Mouse (Mus musculus) hindbrain, embryonic 11.5 days (tissue): ENCODE measurements around the gene Aif1. TPM values are rescaled to one million over a fixed set of nuclear protein-coding genes. Genes with fewer than 3 reads are reported as not detected.

Experiments used
- ATAC-seq: fragments of 200-750 bp; cut with Nextera tagmentation; 2 replicates; pipeline ENCODE4 v1.8.0; 2017; ENCODE audit warnings: mild to moderate bottlenecking, moderate TSS enrichment, moderate library complexity; ENCODE audit not compliant: low FRiP score
- DNase-seq: peaks from one replicate; pipeline ENCODE4 v3.0.0-alpha.2; 2015; ENCODE audit warnings: low spot score
- H3K27ac ChIP-seq: fragments of 300-500 bp; sonication (generic); 2 replicates; pipeline ENCODE4 v1.5.1; 2014; ENCODE audit warnings: mild to moderate bottlenecking, low read depth, low read length
- H3K27me3 ChIP-seq: fragments of 300-500 bp; sonication (generic); 2 replicates; pipeline ENCODE4 v1.6.1; 2014; ENCODE audit warnings: mild to moderate bottlenecking, low read length, moderate library complexity, mixed read lengths; ENCODE audit not compliant: control insufficient read depth, insufficient read depth
- H3K36me3 ChIP-seq: fragments of 300-500 bp; sonication (generic); 2 replicates; pipeline ENCODE4 v1.6.1; 2014; ENCODE audit warnings: mild to moderate bottlenecking, low read length, moderate library complexity, mixed read lengths; ENCODE audit not compliant: control insufficient read depth, insufficient read depth
- H3K4me1 ChIP-seq: fragments of 300-500 bp; sonication (generic); replicated peaks from 2 replicates; pipeline ENCODE4 v1.6.1; 2014; ENCODE audit warnings: low read length, mixed read lengths; ENCODE audit not compliant: control insufficient read depth, insufficient read depth
- H3K4me2 ChIP-seq: fragments of 300-500 bp; sonication (generic); replicated peaks from 2 replicates; pipeline ENCODE4 v1.6.1; 2014; ENCODE audit warnings: mild to moderate bottlenecking, low read depth, low read length
- H3K4me3 ChIP-seq: fragments of 300-500 bp; sonication (generic); 2 replicates; pipeline ENCODE4 v1.5.1; 2014; ENCODE audit warnings: low read depth, low read length
- H3K9ac ChIP-seq: fragments of 300-500 bp; sonication (generic); 2 replicates; pipeline ENCODE4 v1.6.1; 2014; ENCODE audit warnings: low read depth, low read length
- H3K9me3 ChIP-seq: fragments of 300-500 bp; sonication (generic); 2 replicates; pipeline ENCODE4 v1.6.1; 2016; ENCODE audit warnings: low read length; ENCODE audit not compliant: control insufficient read depth
- WGBS: fragments of 180-500 bp; shearing (Covaris S2); extraction: QIAGEN DNeasy Blood & Tissue Kit; methylation state at CpG from one replicate; pipeline ENCODE4 v1.1.7; 2014; 5-methylcytosine and 5-hydroxymethylcytosine counted together
- polyA plus RNA-seq: library from polyadenylated mRNA; unstranded; fragments of >200 nt; fragmentation: Nextera tagmentation; extraction: Ambion mirVana; gene quantifications from 2 replicates; pipeline ENCODE4 v1.2.1, GENCODE M21; 2014

The Aif1 gene
- polyA plus RNA-seq, 1 experiment from 2014 or later, result 8.4 TPM

GRCm38 (mm10) chr17:35152121-35152520, 23.7 kb downstream of the Aif1 start:
- H3K4me2 ChIP-seq, result no peak overlapping the region
- 96% methylated on average over 4 of the region's 4 CpGs for WGBS
- no peak overlapping the region for H3K27ac ChIP-seq
- DNase-seq (no peak), ATAC-seq (no peak)
- peaks cover 61% of the 10 kb centered on the region for H3K36me3 ChIP-seq
- H3K9ac ChIP-seq, result no peak overlapping the region
- H3K4me3 ChIP-seq, result no peak overlapping the region
- H3K9me3 ChIP-seq, result no peaks in the 10 kb centered on the region
- no peaks in the 10 kb centered on the region for H3K27me3 ChIP-seq
- no peaks in the 10 kb centered on the region for H3K4me1 ChIP-seq

- ATAC-seq, result no peak
- Histone ChIP-seq H3K27me3 (no peaks in the 10 kb centered on the region), H3K9me3 (no peaks in the 10 kb centered on the region), H3K27ac (no peak overlapping the region), H3K36me3 (peaks cover 40% of the 10 kb centered on the region), H3K4me1 (no peaks in the 10 kb centered on the region), H3K9ac (no peak overlapping the region), H3K4me3 (no peak overlapping the region), H3K4me2 (no peak overlapping the region)
- no peak for DNase-seq
- WGBS, result 75% methylated on average over 5 of the region's 5 CpGs
These were observed 27.8 kb downstream of the Aif1 start for GRCm38 (mm10) chr17:35147922-35148639.

- Histone ChIP-seq H3K4me2 (no peak overlapping the region), H3K27me3 (no peaks in the 10 kb centered on the region), H3K36me3 (peaks cover 45% of the 10 kb centered on the region), H3K27ac (no peak overlapping the region), H3K4me1 (no peaks in the 10 kb centered on the region), H3K9ac (no peak overlapping the region), H3K9me3 (no peaks in the 10 kb centered on the region), H3K4me3 (no peak overlapping the region)
- ATAC-seq (no peak), DNase-seq (peak; percentile 25)
- 67% methylated on average over 3 of the region's 3 CpGs for WGBS
These were observed 28.5 kb downstream of the Aif1 start for GRCm38 (mm10) chr17:35147348-35147747.

GRCm38 (mm10) chr17:35146139-35146538, 29.7 kb downstream of the Aif1 start:
- ATAC-seq, result no peak
- Histone ChIP-seq H3K27ac (no peak overlapping the region), H3K36me3 (peaks cover 48% of the 10 kb centered on the region), H3K27me3 (no peaks in the 10 kb centered on the region), H3K4me2 (no peak overlapping the region), H3K9ac (no peak overlapping the region), H3K4me3 (no peak overlapping the region), H3K9me3 (no peaks in the 10 kb centered on the region), H3K4me1 (no peaks in the 10 kb centered on the region)
- WGBS, result 96% methylated on average over 5 of the region's 5 CpGs
- DNase-seq, result no peak

GRCm38 (mm10) chr17:35141971-35142370, 33.9 kb downstream of the Aif1 start:
- H3K4me3 ChIP-seq, result peak overlapping the region; percentile 4; the same call in 1 of the 2 replicates
- H3K9me3 ChIP-seq, result no peaks in the 10 kb centered on the region
- no peaks in the 10 kb centered on the region for H3K4me1 ChIP-seq
- ATAC-seq (no peak), DNase-seq (no peak)
- 92% methylated on average over 6 of the region's 6 CpGs for WGBS
- peaks cover 41% of the 10 kb centered on the region for H3K36me3 ChIP-seq
- H3K9ac ChIP-seq, result no peak overlapping the region
- H3K27ac ChIP-seq, result no peak overlapping the region
- no peak overlapping the region for H3K4me2 ChIP-seq
- no peaks in the 10 kb centered on the region for H3K27me3 ChIP-seq

- H3K4me1 ChIP-seq, result peaks cover 4% of the 10 kb centered on the region; the same call in 1 of the 2 replicates
- 77% methylated on average over 16 of the region's 16 CpGs for WGBS
- H3K9me3 ChIP-seq, result no peaks in the 10 kb centered on the region
- H3K27me3 ChIP-seq, result no peaks in the 10 kb centered on the region
- no peak overlapping the region for H3K4me3 ChIP-seq
- H3K36me3 ChIP-seq, result peaks cover 39% of the 10 kb centered on the region
- H3K4me2 ChIP-seq, result no peak overlapping the region
- H3K27ac ChIP-seq, result no peak overlapping the region
- no peak for ATAC-seq
- no peak overlapping the region for H3K9ac ChIP-seq
- no peak for DNase-seq
These were observed 35.3 kb downstream of the Aif1 start for GRCm38 (mm10) chr17:35140490-35140996.

GRCm38 (mm10) chr17:35139269-35139668, 36.6 kb downstream of the Aif1 start:
- no peak overlapping the region for H3K4me3 ChIP-seq
- WGBS, result 93% methylated on average over 3 of the region's 3 CpGs
- no peaks in the 10 kb centered on the region for H3K27me3 ChIP-seq
- ATAC-seq (no peak), DNase-seq (no peak)
- peaks cover 4% of the 10 kb centered on the region; the same call in 1 of the 2 replicates for H3K4me1 ChIP-seq
- H3K4me2 ChIP-seq, result no peak overlapping the region
- no peak overlapping the region for H3K9ac ChIP-seq
- H3K36me3 ChIP-seq, result peaks cover 36% of the 10 kb centered on the region
- no peaks in the 10 kb centered on the region for H3K9me3 ChIP-seq
- no peak overlapping the region for H3K27ac ChIP-seq

- peaks cover 11% of the 10 kb centered on the region for H3K36me3 ChIP-seq
- under 1% methylated on average over 43 of the region's 43 CpGs for WGBS
These were observed 40.1 kb downstream of the Aif1 start for GRCm38 (mm10) chr17:35135591-35136320.

More at GRCm38 (mm10) chr17:35135591-35136320, 40.1 kb downstream of the Aif1 start:
- Histone ChIP-seq H3K27me3 (no peaks in the 10 kb centered on the region), H3K4me3 (peak overlapping the region; percentile 69), H3K9me3 (no peaks in the 10 kb centered on the region), H3K4me1 (peaks cover 4% of the 10 kb centered on the region; the same call in 1 of the 2 replicates), H3K9ac (peak overlapping the region; percentile 84), H3K4me2 (peak overlapping the region; percentile 78), H3K27ac (peak overlapping the region; percentile 90)
- DNase-seq (no peak), ATAC-seq (peak; percentile 81)
